Mouse (Mus musculus) kidney, adult 2 months (tissue): Measurements from ENCODE around the gene Coq2. TPM values are rescaled to one million over a fixed set of nuclear protein-coding genes. Genes with fewer than 3 reads are reported as not detected.

Experiments used
- DNase-seq: peaks from one replicate; pipeline ENCODE4 v3.0.0; 2021
- H3K27ac ChIP-seq: fragments of 200-500 bp; 2 replicates; pipeline ENCODE4 v1.5.1; 2012; ENCODE audit warnings: low read depth, low read length, control low read depth, inconsistent platforms; ENCODE audit not compliant: insufficient read depth
- H3K27me3 ChIP-seq: fragments of 200-500 bp; replicated peaks from 2 replicates; pipeline ENCODE4 v1.6.1; 2012; ENCODE audit warnings: mild to moderate bottlenecking, moderate library complexity, low read length, inconsistent platforms; ENCODE audit not compliant: control insufficient read depth, insufficient read depth
- H3K36me3 ChIP-seq: fragments of 200-500 bp; 2 replicates; pipeline ENCODE4 v1.6.1; 2012; ENCODE audit warnings: mild to moderate bottlenecking, moderate library complexity, low read length, inconsistent platforms; ENCODE audit not compliant: control insufficient read depth, insufficient read depth
- H3K4me1 ChIP-seq: fragments of 200-500 bp; 2 replicates; pipeline ENCODE4 v1.6.1; 2011; ENCODE audit warnings: low read length; ENCODE audit not compliant: control insufficient read depth, insufficient read depth
- H3K4me3 ChIP-seq: fragments of 200-500 bp; 2 replicates; pipeline ENCODE4 v1.5.1; 2011; ENCODE audit warnings: mild to moderate bottlenecking, low read depth, low read length, control low read depth; ENCODE audit not compliant: insufficient read depth
- CTCF ChIP-seq: fragments of 200-500 bp; conservative IDR thresholded peaks from 2 replicates; pipeline ENCODE4 v1.5.1; 2011; ENCODE audit warnings: low read depth, mild to moderate bottlenecking, control low read depth, low read length, moderate library complexity, mixed read lengths; ENCODE audit not compliant: insufficient read depth, insufficient read length
- POLR2A ChIP-seq: fragments of 200-500 bp; IDR thresholded peaks from one replicate; pipeline ENCODE4 v1.6.1; 2011; ENCODE audit warnings: low read depth, low read length, control low read depth
- WGBS: fragments of 180-500 bp; shearing (Covaris S2); methylation state at CpG from one replicate; pipeline ENCODE4 v1.1.7; 2018; 5-methylcytosine and 5-hydroxymethylcytosine counted together
- polyA plus RNA-seq: library from polyadenylated mRNA; depleted of rRNA; stranded (reverse); fragments of >200 nt; gene quantifications from 2 replicates; pipeline ENCODE4 v1.2.3, GENCODE M21; 2012

The Coq2 gene
- polyA plus RNA-seq, 1 experiment, result 100 TPM

DNA sequence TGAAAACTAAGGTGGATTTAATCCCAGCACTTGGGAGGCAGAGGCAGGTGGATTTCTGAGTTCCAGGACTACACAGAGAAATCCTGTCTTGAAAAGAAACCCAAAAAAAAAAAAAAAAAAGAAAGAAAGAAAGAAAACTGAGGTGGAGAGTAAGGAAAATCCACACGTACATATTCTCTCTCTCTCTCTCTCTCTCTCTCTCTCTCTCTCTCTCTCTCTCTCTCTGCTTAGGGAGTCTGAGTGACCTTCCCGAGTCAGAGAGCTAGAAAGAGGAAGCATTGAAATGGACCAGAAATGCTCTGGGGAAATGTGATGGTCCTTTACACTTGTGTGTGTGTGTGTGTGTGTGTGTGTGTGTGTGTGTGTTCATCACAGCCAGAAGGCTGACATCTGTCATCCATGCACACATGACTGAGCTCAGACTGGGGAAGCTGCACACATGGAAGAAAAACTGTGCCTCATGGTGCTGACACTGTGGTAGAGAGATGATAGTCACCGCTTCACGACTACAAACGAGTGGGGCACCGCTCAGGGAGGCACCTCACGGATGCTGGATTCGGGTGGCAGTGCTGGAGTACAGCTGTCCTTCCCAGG is 40.0 kb downstream of the Coq2 start:
- no peaks in the 10 kb centered on the region for H3K27me3 ChIP-seq
- no peak overlapping the region for H3K4me3 ChIP-seq
- no peak for TF ChIP-seq POLR2A
- no peak for TF ChIP-seq CTCF
- peaks cover 11% of the 10 kb centered on the region for H3K4me1 ChIP-seq
- 90% methylated on average over 8 of the region's 8 CpGs for WGBS
- H3K27ac ChIP-seq, result no peak overlapping the region
- H3K36me3 ChIP-seq, result no peaks in the 10 kb centered on the region
- no peak for DNase-seq

DNA sequence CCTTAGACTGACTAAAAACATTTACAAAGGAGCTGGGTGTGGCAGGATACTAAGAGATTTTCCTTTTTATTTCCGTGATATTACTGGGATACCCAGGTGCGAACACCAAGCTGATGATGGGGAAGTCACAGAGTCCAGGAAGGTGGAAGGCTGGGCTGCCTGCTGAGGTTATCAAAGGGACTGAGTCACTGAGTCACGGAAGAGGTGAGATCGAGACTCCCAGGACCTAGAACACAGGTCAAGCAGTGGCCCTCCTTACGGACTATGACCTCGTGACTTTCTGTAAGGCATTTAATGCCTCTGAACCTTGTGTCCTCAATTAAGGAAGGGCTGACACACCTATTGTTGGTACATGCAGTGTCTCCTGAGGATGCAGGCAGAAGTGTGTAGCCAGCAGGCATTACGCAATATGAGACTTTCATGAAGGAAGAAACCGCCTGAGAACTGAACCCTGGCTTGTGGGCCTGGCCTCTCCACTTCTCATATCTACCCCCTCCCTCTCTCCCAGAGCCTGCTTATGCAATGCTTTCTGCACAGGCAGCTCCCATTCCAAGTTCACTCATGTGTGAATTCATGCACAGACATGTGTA is 42.3 kb downstream of the Coq2 start:
- Histone ChIP-seq H3K4me1 (peaks cover 11% of the 10 kb centered on the region), H3K4me3 (no peak overlapping the region), H3K27me3 (no peaks in the 10 kb centered on the region), H3K36me3 (no peaks in the 10 kb centered on the region), H3K27ac (no peak overlapping the region)
- peak; percentile 88 for DNase-seq
- no peak for TF ChIP-seq POLR2A
- no peak for TF ChIP-seq CTCF
- WGBS, result 57% methylated on average over 8 of the region's 8 CpGs

DNA sequence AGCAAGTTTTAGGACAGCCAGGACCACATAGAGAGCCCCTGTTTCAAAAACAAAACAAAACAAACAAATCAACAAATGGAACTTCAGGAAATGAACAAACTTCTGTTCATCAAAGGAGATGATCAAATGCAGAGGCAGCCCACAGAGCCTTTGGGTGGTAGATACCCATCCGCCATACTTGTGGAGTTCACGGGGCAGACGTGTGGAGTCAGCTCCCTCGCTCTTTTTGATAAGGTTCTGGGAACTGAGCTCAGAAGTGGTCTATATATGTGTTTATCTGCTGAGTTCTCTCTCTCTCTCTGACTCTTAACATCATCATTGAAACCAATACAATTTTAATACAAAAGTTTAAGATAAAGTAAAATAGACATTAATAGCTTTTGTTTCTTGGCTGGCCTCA is 46.1 kb downstream of the Coq2 start:
- 96% methylated on average over 4 of the region's 4 CpGs for WGBS
- DNase-seq, result no peak
- Histone ChIP-seq H3K36me3 (no peaks in the 10 kb centered on the region), H3K27me3 (no peaks in the 10 kb centered on the region), H3K4me1 (peaks cover 7% of the 10 kb centered on the region), H3K4me3 (no peak overlapping the region), H3K27ac (no peak overlapping the region)
- TF ChIP-seq POLR2A, result no peak
- no peak for TF ChIP-seq CTCF

DNA sequence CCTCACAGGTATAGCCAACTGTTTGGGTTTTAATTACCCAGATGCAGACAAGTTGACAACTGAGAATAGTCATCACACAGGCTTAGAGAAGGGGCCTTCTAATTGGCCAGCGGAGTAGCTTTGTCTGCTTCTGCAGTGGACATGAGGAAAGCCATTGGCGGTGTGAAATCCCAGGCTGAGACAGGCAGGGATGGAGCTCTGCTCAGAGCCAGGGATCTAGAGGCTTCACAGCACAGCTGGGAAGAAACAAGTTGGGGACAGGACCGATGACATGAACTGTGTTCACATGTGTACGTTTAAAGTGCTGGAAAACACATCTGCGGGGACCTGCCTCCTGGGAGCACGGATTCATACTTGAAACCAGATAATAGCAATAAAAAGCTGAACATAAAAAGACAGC is 48.4 kb downstream of the Coq2 start:
- H3K4me3 ChIP-seq, result no peak overlapping the region
- H3K36me3 ChIP-seq, result no peaks in the 10 kb centered on the region
- TF ChIP-seq CTCF (no peak), POLR2A (no peak)
- 50% methylated on average over 6 of the region's 6 CpGs for WGBS
- H3K27me3 ChIP-seq, result no peaks in the 10 kb centered on the region
- no peak for DNase-seq
- H3K27ac ChIP-seq, result no peak overlapping the region
- H3K4me1 ChIP-seq, result no peaks in the 10 kb centered on the region

DNA sequence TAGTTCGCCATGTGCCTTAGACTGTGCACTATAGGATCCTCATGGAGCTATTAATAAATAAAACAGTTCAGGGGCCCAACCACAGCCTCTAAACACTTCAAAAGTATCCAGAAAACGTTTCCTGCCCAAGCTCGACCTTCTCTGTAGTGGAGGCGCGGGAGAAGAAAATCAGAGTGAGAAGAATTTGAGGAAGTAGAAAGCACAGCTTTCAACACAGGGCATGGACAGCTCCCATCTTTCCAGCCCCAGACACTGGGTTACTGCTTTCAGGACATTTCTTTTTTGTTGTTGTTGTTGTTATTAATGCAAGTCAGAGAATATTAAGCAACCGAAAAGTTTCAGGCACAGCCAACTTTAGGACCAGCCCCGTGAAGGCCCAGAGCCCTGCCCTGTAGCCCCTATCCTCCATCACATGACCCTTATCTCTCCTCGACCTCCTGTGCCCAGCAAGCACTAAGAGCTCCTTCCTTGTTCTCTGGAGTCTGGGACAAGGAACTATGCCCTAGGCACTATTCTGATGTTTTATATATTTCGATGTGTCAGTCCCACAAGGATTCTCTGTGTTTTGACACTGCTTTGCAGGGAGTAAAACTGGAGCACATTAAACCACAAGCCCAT is 50.1 kb downstream of the Coq2 start:
- Histone ChIP-seq H3K4me1 (no peaks in the 10 kb centered on the region), H3K36me3 (no peaks in the 10 kb centered on the region), H3K27ac (no peak overlapping the region), H3K4me3 (no peak overlapping the region), H3K27me3 (no peaks in the 10 kb centered on the region)
- no peak for DNase-seq
- TF ChIP-seq CTCF (no peak), POLR2A (no peak)
- 75% methylated on average over 9 of the region's 9 CpGs for WGBS

DNA sequence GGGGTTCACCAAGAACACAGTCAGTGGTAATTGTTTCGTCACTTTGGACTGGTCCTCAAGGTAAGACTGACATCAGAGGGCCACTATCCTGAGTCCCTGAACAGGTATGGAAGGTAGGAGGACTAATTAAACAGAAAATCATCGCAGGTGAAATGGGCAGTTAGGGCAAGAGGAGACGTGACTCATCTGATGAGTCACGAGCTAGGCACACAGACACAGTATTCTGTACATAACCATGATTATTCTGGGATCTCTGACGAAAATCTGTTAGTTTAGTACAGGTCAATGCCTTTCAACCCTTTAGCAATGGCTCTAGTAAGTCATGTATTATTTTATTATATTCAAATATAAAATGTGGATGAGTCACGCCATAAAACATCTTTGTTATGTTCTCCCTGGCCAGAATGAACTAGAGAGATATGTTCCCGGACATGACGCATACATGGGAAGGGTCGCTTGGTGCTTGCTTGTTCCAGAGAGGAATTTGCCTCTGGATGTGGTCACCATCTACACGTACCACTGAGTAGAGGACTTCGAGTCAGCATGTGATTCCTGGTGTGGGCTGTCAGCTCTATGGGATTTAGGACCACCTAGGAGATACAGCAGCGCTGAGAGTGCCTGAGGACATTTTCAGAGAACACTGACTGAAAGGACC is 52.3 kb downstream of the Coq2 start:
- DNase-seq, result no peak
- H3K4me3 ChIP-seq, result no peak overlapping the region
- H3K27ac ChIP-seq, result peak overlapping the region; percentile 26; the same call in 1 of the 2 replicates
- 84% methylated on average over 12 of the region's 12 CpGs for WGBS
- TF ChIP-seq POLR2A (no peak), CTCF (no peak)
- H3K36me3 ChIP-seq, result no peaks in the 10 kb centered on the region
- no peaks in the 10 kb centered on the region for H3K4me1 ChIP-seq
- no peaks in the 10 kb centered on the region for H3K27me3 ChIP-seq

DNA sequence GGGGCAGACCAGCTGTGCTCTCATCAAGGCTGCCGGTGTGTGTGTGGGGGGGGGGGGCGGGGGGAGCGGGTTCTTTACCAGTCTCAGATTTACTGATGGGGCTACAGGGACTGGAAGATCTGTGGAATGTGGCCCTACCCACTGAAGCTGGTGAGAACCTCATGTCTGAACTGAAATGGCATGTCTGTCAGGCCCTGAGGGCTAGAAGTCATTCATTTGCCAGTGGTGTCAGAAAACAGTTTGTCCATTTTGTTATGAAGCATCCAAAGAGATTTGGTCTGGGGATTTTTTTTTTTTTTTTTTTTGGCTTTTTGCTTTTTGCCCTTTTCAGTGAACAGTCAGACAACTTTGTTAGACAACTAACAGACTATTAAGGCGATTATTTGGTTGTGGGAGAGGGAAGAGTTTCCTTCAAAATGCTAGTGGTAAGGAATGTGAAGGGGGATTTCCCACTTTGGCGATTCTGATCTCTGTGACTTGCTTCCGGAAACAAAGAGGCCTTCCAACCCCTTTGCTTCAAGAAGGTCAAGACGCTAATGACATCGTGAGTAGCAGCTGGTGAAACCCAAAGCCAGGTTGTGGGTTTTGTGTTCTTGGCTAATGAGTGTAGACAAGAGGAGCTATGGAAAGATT is 52.9 kb downstream of the Coq2 start:
- DNase-seq, result no peak
- Histone ChIP-seq H3K27ac (peak overlapping the region; percentile 26; the same call in 1 of the 2 replicates), H3K36me3 (no peaks in the 10 kb centered on the region), H3K27me3 (no peaks in the 10 kb centered on the region), H3K4me3 (no peak overlapping the region), H3K4me1 (no peaks in the 10 kb centered on the region)
- TF ChIP-seq POLR2A (no peak), CTCF (no peak)
- 40% methylated on average over 8 of the region's 8 CpGs for WGBS
